Mouse (Mus musculus): Measurements from ENCODE around the gene Lama1.
"Not testable (repeated sequence)": the region's sequence is repeated elsewhere in the genome, so short reads cannot be mapped to it uniquely, and the experiment has no call there.

Gene Lama1

DNA sequence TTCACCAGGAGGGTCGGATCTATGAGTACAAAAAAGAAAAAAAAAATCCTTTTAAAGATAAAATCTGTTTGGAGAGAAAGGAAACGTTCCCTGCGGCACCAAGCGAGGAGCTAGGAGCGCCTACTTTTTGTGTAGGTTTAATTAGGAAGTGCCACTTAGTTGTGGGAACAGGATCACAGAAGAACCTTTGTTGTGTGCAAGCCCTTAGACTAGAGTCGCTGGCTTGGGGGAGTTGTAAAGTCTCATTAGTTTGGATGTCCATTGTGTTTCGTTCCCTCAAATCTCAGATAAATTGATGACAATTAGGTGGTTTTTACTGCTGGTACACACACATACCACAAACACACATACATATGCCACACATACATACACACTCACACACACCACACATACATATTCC, 25.0 kb downstream of the Lama1 start:
- no peak for DNase-seq (ENCODE audit: low spot score)

DNA sequence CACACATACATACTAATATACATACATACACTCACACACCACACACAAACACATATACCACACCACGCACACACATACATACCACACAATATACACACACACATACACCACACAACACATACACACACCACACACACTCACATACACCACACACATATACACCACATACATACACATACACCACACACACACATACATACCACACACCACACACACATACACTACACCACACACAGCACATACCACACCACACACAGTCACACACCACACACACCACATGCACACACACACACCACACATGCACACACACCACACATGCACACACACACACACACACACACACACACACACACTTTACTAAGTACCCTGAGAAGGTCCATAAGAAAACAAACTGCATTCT, 25.5 kb downstream of the Lama1 start:
- DNase-seq (ENCODE audit: low spot score), result no peak

DNA sequence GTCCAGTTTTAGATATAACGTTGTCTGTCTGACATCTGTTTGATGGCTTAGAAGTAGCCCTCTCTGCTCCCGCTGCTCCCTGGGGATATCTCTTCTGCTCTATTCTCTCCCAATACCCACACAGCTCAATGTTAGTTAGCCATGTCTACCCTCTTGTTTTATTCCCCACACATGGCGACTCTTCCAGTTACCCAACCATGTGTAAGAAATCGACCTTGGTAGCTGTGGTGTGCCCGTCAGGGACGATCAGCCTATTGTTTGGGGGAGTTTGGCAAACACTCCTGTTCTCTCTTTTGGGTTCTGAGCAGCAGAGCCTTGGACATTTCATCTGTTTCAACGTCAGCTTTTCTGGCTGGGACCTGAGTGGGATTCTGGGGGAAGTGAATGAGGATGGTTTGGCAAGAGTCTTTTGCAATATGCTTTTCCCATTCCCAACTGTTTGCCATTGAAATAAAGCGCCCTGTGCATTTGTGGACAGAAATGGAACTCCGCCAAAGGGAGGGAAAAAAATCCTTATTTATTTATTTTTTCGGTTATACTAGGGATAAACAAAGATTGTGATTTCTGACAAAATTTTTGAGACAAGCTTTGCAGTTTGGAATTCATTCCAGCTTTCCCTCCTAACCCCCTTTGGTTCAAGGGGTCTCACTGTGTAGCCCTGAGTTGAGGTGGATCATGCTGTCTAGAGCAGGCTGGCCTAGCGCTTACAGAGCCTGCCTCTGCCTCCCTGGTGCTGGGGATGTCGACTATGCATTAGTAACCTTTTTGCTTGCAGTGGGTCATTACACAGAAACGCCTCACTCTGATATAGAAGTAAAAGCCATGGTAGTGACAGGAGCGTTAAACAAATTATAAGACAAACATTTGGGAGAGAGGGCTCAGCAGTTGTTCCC, 26.4 kb downstream of the Lama1 start:
- no peak for DNase-seq (ENCODE audit: low spot score)

DNA sequence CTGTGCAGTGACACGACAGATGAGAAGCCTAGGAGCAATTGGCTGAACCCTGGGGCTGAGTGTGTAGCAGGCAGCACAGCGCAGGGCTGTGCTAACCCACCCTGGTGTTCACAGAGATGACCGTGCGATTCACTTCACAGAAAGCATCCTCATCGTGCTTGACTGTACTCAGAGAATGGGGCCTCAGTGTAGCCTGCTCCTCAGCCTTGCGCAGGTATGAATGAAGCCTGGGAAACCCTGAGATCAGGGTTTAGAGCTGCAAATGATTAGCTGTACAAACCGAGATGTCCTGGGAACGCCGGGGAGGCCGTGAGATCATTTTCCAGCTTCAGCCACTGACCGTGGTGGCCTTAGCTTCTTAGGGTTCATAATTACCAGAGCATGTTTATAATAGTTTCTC, 29.5 kb downstream of the Lama1 start:
- no peak for DNase-seq (ENCODE audit: low spot score)

DNA sequence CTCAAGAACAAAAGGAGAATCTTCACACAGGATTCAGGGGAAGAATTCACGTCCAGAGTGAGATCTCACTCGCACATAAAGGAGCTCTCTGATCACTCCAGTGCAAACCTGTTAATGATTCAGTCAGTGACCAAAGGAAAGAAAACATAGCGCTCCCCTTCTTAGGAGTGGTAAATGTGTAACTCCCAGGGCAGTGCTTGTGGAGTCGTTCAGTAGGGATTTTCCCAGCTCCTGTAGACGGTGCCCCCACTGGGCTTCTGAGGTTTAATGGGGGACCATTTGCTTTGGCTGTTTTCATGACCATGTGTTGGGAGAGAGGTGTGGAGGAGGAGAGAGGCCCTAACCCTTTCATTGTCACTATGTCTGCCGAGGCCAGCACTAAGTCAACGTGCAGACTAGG, 31.7 kb downstream of the Lama1 start:
- no peak for DNase-seq (ENCODE audit: low spot score)

DNA sequence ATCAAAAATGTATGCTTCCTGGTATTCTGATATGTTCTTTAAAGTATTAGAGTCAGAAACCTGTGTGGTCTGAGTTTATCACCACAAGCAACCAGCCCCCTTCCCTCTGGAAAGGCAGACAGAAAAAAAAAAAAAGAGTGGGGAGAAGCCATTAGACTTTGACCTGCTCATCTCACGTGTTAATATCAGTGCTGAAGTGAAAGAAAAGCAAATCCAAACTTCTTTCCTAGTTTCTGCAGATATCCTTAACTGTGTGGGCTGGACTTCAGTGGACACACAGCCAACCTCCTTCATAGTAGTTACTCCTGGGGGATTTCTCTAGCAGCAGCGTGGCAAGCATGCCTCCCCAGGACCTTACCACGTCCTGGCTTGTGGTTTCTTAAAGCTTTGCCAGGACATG, 34.0 kb downstream of the Lama1 start:
- DNase-seq (ENCODE audit: low spot score), result no peak

DNA sequence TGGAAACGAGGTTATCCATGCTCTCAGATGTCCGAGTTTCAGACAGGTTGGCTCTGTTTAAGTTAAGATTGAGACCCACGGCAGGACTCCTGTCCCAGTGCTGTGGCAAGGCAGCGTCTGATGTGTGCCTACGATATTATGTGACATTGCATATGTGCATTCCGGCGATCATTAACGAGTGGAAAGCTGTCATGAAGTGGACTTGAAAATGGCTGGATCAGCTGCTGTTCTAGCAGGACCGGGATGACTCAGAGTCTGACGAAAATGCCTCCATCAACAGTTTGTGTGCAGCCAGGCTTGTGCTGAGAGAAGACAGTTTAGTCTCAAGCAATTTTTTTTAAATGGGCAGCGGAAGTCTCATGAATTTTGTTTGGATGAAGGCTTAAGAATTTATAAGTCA, 34.9 kb downstream of the Lama1 start:
- DNase-seq (ENCODE audit: low spot score), result no peak

DNA sequence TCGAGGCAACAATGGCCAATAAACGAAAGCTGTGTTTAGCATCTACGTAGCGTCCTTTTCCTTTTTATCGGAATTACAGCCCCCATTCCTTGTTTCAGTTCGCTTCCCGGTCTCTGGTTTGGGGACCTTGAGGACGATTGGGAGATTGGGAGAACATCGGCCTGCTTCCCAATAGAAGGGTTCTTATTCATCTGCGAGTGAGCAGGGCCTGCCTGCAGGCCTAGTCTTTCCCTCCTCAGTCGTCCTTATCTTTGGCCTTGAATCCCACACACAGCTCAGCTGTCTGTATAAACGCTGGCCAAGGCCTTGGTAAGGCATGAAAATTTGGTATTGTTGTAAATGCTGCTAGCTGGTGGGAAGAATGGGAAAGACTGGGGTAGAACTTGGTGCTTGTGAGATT, 36.5 kb downstream of the Lama1 start:
- DNase-seq (ENCODE audit: low spot score), result no peak

DNA sequence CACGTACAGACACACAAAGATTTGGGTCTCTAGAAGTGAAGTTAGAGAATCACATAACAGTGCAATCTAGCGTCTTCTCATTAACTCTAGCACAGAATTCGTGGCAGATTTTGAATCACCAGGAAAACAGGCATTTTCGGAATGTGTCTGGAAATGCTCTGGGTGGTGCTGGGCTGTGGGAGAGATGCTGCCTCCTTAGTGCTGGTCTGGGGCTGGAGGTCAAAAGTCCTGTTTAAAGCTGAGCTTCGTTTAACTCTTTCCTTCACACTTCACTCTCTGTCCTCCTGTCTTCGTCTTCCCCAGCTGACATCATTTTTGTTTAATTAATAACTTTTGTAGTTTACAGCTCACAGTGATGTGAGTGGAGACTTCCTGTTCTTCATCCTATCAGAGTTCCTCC, 38.7 kb downstream of the Lama1 start:
- DNase-seq (ENCODE audit: low spot score), result no peak

DNA sequence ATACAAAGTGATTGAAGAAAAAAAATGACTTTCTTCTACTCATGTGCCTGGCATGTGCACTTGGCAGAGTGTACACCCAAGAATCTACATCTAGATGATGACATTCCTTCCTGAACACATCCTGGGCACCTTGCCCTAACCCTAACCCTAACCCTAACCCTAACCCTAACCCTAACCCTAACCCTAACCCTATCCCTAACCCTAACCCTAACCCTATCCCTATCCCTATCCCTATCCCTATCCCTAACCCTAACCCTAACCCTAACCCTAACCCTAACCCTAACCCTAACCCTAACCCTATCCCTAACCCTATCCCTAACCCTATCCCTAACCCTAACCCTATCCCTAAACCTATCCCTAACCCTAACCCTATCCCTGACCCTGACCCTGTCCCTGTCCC, 44.2 kb downstream of the Lama1 start:
- DNase-seq (ENCODE audit: low spot score), result not testable (repeated sequence)

DNA sequence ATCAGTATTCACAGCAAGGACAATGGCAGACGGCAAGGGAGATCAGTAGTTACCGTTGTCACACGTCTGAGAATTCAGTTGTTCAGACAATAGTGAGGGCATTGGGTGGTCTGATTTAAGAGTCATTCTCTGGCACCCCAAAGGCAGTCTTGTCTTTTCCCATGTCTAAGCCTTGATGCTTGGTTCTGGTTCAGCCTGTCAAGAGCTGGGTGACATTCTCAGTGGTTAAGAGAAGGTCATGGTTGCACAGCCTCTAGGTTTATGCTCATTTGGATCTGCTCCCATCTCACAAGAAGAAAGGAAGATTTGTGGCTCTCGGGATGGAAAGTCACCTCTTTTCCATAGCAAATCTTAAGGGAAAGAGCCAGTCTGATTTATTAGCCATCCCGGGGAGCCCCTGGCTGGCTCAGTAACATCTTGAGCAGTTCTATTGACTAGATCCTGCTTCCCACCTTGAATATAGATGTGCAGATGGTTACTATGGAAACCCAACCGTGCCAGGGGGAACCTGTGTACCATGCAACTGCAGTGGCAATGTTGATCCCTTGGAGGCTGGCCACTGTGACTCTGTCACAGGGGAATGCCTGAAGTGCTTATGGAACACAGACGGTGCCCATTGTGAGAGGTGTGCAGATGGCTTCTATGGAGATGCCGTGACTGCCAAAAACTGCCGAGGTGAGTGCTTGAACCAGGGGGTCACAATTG, 67.3 kb downstream of the Lama1 start:
- DNase-seq (ENCODE audit: low spot score), result no peak

DNA sequence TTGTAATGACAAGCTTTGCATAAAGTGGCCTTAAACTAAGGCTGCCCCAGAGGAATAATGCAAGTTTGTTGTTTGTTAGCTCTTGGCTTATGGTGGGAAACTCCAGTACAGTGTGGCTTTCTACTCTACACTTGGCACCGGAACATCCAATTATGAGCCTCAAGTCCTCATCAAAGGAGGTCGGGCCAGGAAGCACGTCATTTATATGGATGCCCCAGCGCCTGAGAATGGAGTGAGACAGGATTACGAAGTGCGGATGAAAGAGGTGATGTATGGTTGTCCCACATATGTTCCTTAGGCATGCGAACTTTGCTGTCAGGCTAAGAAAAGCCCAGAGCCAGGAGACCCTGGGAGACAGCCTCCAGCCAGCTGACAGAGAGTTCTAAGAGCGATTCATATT, 76.5 kb downstream of the Lama1 start:
- no peak for DNase-seq (ENCODE audit: low spot score)

DNA sequence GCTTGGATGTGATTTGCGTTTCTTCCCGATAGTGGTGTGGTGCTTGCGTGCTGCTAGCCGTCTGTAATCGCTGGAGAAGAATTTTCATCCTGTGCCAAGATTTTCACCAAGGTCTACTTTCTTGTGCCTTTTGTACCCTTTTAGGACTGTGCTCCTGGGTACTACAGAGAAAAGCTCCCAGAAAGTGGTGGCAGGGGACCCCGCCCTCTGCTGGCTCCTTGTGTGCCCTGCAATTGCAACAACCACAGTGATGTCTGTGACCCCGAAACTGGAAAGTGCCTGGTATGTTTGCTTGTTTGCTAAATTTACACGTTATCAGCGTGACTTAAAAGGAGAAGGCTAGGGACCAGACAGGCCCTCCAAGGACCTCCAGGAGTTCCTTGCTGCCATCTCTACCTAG, 79.7 kb downstream of the Lama1 start:
- DNase-seq (ENCODE audit: low spot score), result no peak

DNA sequence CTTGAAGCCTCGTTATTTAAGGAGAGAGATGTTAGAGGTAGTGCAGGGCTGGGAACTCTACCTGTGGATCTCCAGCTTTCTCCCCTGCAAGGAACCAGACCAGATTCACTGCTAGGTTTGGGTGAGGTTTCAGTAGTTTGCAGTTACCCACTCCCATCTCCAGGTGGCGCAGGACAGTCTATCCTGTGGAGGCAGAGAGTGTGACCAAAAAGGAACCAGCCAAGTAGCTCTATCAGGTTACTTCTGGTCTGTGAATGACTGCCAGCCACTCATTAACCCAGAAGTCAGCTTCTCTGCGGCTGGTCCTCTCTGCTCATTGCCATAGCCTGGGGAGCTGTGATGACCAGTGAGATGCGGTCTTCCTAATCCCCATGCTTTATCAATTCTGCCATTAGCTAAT, 82.8 kb downstream of the Lama1 start:
- DNase-seq (ENCODE audit: low spot score), result no peak

DNA sequence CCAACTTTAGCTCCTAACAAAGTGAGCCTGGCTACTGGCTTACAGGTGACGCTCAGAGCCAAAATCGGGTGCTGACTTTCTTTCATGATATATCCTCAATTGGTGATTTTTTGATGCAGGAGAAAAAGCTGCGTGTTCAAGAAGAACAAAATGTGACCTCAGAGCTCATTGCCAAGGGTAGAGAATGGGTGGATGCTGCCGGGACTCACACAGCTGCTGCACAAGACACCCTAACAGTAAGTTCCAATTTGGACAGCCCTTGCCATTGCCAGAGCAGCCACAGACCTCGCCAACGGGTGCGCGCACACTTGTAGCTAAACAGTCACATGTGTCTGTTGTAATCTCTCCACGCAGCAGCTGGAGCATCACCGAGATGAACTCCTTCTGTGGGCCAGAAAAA, 94.0 kb downstream of the Lama1 start:
- no peak for DNase-seq (ENCODE audit: low spot score)

DNA sequence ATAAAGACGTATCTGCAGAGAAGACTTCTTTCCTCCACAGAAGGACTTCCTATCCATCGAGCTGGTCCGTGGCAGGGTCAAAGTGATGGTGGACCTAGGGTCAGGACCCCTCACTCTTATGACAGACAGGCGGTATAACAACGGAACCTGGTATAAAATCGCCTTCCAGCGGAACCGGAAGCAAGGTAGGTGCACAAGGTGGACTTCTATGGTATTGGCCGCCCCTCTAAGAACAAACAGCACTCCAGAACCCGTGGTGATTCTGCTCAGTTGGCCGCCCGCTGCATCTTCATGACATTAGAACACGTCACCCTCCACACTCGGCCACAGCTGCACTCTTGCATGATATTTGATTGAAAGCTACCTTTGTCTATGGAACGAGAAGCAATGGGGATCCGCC, 112.1 kb downstream of the Lama1 start:
- DNase-seq (ENCODE audit: low spot score), result no peak

DNA sequence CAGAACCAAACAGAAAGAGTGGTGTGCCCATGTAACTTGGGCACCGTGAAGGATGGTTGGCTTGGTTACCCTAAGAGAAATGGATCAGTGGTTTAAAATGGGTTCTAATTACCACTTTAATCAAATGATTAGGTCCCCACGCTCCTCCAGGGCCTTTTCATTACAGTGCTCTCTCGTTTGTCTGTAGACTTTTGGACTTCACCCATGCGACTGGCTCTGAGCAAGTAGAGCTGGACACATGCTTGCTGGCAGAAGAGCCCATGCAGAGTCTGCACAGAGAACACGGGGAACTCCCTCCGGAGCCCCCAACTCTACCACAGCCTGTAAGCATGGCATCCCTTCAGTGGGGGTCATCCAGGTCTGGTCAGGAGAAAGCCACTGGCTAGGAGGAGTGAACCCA, 116.6 kb downstream of the Lama1 start:
- DNase-seq (ENCODE audit: low spot score), result no peak

DNA sequence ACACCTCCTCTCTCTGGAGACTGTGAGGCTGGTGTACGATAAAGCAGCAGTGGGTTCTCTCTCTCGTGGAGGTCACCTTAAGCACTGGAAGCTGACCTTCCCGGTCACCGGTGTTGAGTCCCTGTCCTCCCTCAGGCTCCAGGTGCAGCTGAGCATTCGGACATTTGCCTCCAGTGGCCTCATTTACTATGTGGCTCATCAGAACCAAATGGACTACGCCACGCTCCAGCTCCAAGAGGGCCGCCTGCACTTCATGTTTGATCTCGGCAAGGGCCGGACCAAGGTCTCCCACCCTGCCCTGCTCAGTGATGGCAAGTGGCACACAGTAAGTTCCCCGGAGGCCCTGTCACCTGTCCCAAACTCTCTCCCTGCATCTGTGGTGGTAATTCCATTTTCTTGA, 118.7 kb downstream of the Lama1 start:
- DNase-seq (ENCODE audit: low spot score), result no peak

DNA sequence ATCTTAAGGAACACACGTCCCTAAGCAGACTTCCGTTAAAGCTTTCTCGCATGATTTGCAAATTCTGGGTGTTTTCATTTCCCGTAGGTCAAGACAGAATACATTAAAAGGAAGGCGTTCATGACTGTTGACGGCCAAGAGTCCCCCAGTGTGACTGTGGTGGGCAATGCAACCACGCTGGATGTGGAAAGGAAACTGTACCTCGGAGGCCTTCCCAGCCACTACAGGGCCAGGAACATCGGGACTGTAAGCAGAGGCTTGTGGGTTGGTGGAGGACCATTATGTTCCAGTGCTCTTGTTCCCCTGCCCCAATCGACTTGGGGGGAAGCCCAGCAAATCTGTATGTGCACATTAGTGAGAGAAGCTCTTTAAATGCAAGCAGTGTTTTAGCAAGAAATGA, 119.9 kb downstream of the Lama1 start:
- no peak for DNase-seq (ENCODE audit: low spot score)

DNA sequence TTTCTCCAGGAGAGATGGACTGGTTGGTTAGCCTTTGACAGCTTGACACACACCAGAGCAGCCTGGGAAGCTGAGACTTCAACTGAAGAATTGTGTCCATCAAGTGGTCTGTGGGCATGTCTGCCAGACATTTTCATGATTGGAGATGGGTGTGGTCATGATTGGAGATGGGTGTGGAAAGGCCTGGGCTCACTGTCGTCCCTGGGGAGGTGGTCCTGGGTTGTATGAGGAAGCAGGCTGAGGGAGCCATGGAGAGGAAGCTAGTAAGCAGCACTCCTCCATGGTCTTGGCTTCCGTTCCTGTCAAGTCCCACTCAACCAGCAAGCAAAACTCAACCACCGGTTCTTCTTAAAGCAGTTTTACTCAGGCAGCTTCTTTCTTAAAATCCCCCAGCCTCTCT, 130.4 kb downstream of the Lama1 start:
- DNase-seq (ENCODE audit: low spot score), result no peak

DNA sequence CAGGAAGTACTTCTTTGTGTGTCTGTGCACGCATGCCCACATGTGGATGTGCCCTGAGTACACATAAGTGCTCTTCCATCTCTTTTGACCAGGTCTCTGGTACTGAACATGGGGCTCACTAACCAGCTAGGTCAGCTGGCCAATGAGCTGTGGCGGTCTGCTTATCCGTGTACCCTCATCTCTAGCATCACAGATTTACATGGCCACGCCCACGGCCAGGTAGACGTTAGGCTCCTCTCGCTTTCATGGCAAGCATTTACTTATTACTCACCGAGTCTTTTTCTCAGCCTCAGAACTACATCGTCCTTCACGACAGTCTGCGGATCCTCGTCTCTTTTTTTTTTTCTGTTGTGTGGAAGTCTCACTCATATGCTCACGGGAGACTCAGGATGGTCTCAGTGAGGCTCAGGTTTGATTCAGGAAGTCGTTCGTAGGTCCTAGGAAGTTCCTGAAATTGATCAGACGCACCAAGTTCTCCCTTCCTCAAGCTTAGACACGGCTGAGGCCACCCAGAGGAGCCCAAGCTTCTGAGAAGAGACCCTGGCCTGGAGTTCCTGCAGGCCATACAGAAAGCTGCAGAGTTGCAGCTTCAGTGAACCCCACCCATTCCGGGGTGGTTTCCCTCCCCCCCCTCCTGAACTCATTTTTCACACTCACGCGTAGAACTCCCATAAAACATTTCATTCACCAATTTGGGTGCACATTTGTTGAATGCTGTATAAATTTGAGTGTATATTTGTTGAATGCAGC, 139.3 kb downstream of the Lama1 start:
- no peak for DNase-seq (ENCODE audit: low spot score)

DNA sequence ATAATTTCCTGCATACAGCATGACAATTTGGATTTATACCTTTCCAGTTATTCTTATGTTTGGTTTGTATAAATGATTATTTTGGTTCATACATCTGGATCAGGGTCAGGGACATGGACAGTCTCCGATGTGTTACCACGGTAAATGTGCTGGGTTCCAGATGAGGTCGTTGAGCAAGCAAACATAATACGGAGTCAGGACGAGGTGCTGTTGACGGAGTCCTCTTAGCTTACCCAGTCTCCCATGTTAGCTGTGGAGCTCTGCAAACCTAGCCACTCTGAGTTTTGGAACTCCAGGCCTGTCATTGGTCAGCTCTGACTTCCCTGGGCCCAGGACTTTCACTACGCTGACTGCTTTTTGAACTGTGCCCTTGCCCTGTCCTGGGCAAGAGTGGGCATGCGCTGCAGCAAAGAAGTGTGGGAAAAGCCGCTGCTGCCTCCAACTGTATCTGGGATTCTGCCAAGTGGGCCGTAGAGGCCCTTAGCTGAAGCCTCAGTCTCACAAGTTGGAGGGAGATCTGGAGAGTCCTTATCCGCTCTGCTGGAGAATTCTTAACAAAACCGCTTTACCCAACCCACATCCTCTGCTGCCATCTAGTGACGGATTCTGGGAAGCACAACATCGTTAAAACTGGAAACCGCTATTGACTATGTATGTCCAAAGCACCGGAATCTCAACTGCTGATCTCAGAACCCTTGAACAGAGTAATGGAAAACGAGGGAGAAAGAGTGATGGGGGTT, 140.5 kb downstream of the Lama1 start:
- DNase-seq (ENCODE audit: low spot score), result peak; percentile 68
